Mouse (Mus musculus) limb, embryonic 14.5 days (tissue): Measurements from ENCODE around the gene Hist1h2ap. TPM values are rescaled to one million over a fixed set of nuclear protein-coding genes. Genes with fewer than 3 reads are reported as not detected.

Source experiments
- ATAC-seq: fragments of 200-750 bp; cut with Nextera tagmentation; 2 replicates; pipeline ENCODE4 v1.8.0; 2017; ENCODE audit warnings: low read depth, moderate number of reproducible peaks, moderate TSS enrichment; ENCODE audit not compliant: low FRiP score
- DNase-seq: peaks from one replicate; pipeline ENCODE4 v3.0.0-alpha.2; 2015; ENCODE audit warnings: low spot score
- H3K27ac ChIP-seq: fragments of 300-500 bp; sonication (generic); replicated peaks from 2 replicates; pipeline ENCODE4 v1.5.1; 2014; ENCODE audit warnings: low read depth, mild to moderate bottlenecking, low read length, moderate library complexity, mixed read lengths
- H3K27me3 ChIP-seq: fragments of 300-500 bp; sonication (generic); 2 replicates; pipeline ENCODE4 v1.6.1; 2014; ENCODE audit warnings: low read length, mixed read lengths; ENCODE audit not compliant: control insufficient read depth, insufficient read depth
- H3K36me3 ChIP-seq: fragments of 300-500 bp; sonication (generic); 2 replicates; pipeline ENCODE4 v1.6.1; 2014; ENCODE audit warnings: mild to moderate bottlenecking, low read length, moderate library complexity, mixed read lengths; ENCODE audit not compliant: control insufficient read depth, insufficient read depth
- H3K4me1 ChIP-seq: fragments of 300-500 bp; sonication (generic); 2 replicates; pipeline ENCODE4 v1.6.1; 2014; ENCODE audit warnings: antibody characterized with exemption, low read length, mixed read lengths; ENCODE audit not compliant: control insufficient read depth, insufficient read depth
- H3K4me2 ChIP-seq: fragments of 300-500 bp; sonication (generic); replicated peaks from 2 replicates; pipeline ENCODE4 v1.6.1; 2014; ENCODE audit warnings: low read depth, mild to moderate bottlenecking, low read length, moderate library complexity; ENCODE audit not compliant: severe bottlenecking
- H3K4me3 ChIP-seq: fragments of 300-500 bp; sonication (generic); replicated peaks from 2 replicates; pipeline ENCODE4 v1.5.1; 2014; ENCODE audit warnings: low read length
- H3K9ac ChIP-seq: fragments of 300-500 bp; sonication (generic); 2 replicates; pipeline ENCODE4 v1.6.1; 2014; ENCODE audit warnings: mild to moderate bottlenecking, low read depth, low read length, moderate library complexity; ENCODE audit not compliant: severe bottlenecking
- H3K9me3 ChIP-seq: fragments of 300-500 bp; sonication (generic); 2 replicates; pipeline ENCODE4 v1.6.1; 2016; ENCODE audit warnings: low read length; ENCODE audit not compliant: control insufficient read depth
- POLR2A ChIP-seq: fragments of 200-500 bp; IDR thresholded peaks from 2 replicates; pipeline ENCODE4 v1.8.0; 2012; ENCODE audit warnings: inconsistent platforms, mild to moderate bottlenecking, moderate library complexity, borderline replicate concordance; ENCODE audit not compliant: insufficient read depth, insufficient read length; ENCODE audit errors: extremely low read depth
- WGBS: fragments of 180-500 bp; shearing (Covaris S2); extraction: QIAGEN DNeasy Blood & Tissue Kit; methylation state at CpG from one replicate; pipeline ENCODE4 v1.1.7; 2014; 5-methylcytosine and 5-hydroxymethylcytosine counted together
- microRNA-seq: library from miRNA; unstranded; fragments of <30 nt; microRNA quantifications from one replicate; pipeline ENCODE4, GENCODE M21; 2016
- polyA plus RNA-seq, 2 experiments: library from polyadenylated mRNA; depleted of rRNA in 1 of 2; stranded (reverse) in 1 of 2; unstranded in 1 of 2; fragments of >200 nt; fragmentation: Nextera tagmentation in 1 of 2; extraction: Ambion mirVana in 1 of 2; gene quantifications; 2 replicates each; pipeline versions ENCODE4 v1.2.1 to v1.2.3; 2012 to 2014

Hist1h2ap gene
- polyA plus RNA-seq, 2 experiments = 60.6 to 3,378 TPM

GRCm38 (mm10) chr13:21786189-21786898 lies 47.0 kb downstream of the Hist1h2ap start:
- Histone ChIP-seq H3K4me3 (peak overlapping the region; percentile 37), H3K4me1 (peaks cover 27% of the 10 kb centered on the region), H3K27me3 (no peaks in the 10 kb centered on the region), H3K27ac (peak overlapping the region; percentile 85), H3K4me2 (peak overlapping the region; percentile 50), H3K36me3 (no peaks in the 10 kb centered on the region), H3K9me3 (no peaks in the 10 kb centered on the region), H3K9ac (peak overlapping the region; percentile 52)
- no peak for ATAC-seq
- peak; percentile 72; the same call in 1 of the 2 replicates for TF ChIP-seq POLR2A
- WGBS = 11% methylated on average over 8 of the region's 8 CpGs
- DNase-seq = peak; percentile 50

- no peak for TF ChIP-seq POLR2A
- Histone ChIP-seq H3K9ac (peak overlapping the region; percentile 52), H3K36me3 (no peaks in the 10 kb centered on the region), H3K9me3 (no peaks in the 10 kb centered on the region), H3K4me1 (peaks cover 20% of the 10 kb centered on the region), H3K27me3 (no peaks in the 10 kb centered on the region), H3K27ac (peak overlapping the region; percentile 93), H3K4me2 (peak overlapping the region; percentile 72), H3K4me3 (peak overlapping the region; percentile 36; the same call in 1 of the 2 replicates)
- WGBS = 27% methylated on average over 6 of the region's 6 CpGs
- DNase-seq (no peak), ATAC-seq (no peak)
These were observed 49.0 kb downstream of the Hist1h2ap start for GRCm38 (mm10) chr13:21784311-21784710.

- no peaks in the 10 kb centered on the region for H3K36me3 ChIP-seq
- WGBS = 2% methylated on average over 9 of the region's 9 CpGs
- peak overlapping the region; percentile 72 for H3K4me2 ChIP-seq
- H3K4me3 ChIP-seq = peak overlapping the region; percentile 36
- H3K4me1 ChIP-seq = peaks cover 20% of the 10 kb centered on the region
- TF ChIP-seq POLR2A = no peak
- no peak for ATAC-seq
- no peaks in the 10 kb centered on the region for H3K27me3 ChIP-seq
- peak overlapping the region; percentile 93 for H3K27ac ChIP-seq
- DNase-seq = peak; percentile 72
- H3K9me3 ChIP-seq = no peaks in the 10 kb centered on the region
- peak overlapping the region; percentile 52 for H3K9ac ChIP-seq
These were observed 49.6 kb downstream of the Hist1h2ap start for GRCm38 (mm10) chr13:21783734-21784161.

- Histone ChIP-seq H3K36me3 (no peaks in the 10 kb centered on the region), H3K4me2 (peak within 1 kb of the TSS; percentile 72), H3K27ac (peak within 1 kb of the TSS; percentile 93), H3K9ac (peak within 1 kb of the TSS; percentile 60), H3K9me3 (no peaks in the 10 kb centered on the region), H3K27me3 (no peaks in the 10 kb centered on the region), H3K4me3 (peak within 1 kb of the TSS; percentile 36), H3K4me1 (peaks cover 21% of the 10 kb centered on the region)
- WGBS = 1% methylated on average over 13 of the region's 20 CpGs
- 0 out of 2 replicates have a peak, but pooled peaks have one; percentile 29 for TF ChIP-seq POLR2A
- DNase-seq = peak; percentile 97
- ATAC-seq = peak; percentile 76
These were observed 50.1 kb downstream of the Hist1h2ap start, which contains the start of gene Hist1h3i for GRCm38 (mm10) chr13:21783255-21783617. Gene Hist1h3i, minus strand, starts transcription at chr13:21783370.

Small RNAs within 50 kb of the gene (microRNA-seq; reads per million reads assigned to microRNA genes)
- gene Gm19658 (not detected), gene Gm44346 (not detected), gene Gm44466 (not detected)

Other genes starting within 250 kb of the Hist1h2ap start
- gene Olfr1362, start 219.5 kb downstream of the Hist1h2ap start, polyA plus RNA-seq (2012; rRNA removed) = not detected in 2 replicates
- not detected in 2 replicates for gene Olfr1362, start 219.5 kb downstream of the Hist1h2ap start, polyA plus RNA-seq (2014; fragmentation: Nextera tagmentation; extraction: Ambion mirVana)
- not detected in 2 replicates for gene Olfr11, start 191.0 kb downstream of the Hist1h2ap start, polyA plus RNA-seq (2012; rRNA removed)
- not detected in 2 replicates for gene Olfr11, start 191.0 kb downstream of the Hist1h2ap start, polyA plus RNA-seq (2014; fragmentation: Nextera tagmentation; extraction: Ambion mirVana)
- gene Olfr1361, start 170.1 kb downstream of the Hist1h2ap start, polyA plus RNA-seq (2012; rRNA removed) = not detected in 2 replicates
- not detected in 2 replicates for gene Olfr1361, start 170.1 kb downstream of the Hist1h2ap start, polyA plus RNA-seq (2014; fragmentation: Nextera tagmentation; extraction: Ambion mirVana)
- not detected in 2 replicates for gene Olfr1360, start 156.1 kb downstream of the Hist1h2ap start, polyA plus RNA-seq (2012; rRNA removed)
- gene Olfr1360, start 156.1 kb downstream of the Hist1h2ap start, polyA plus RNA-seq (2014; fragmentation: Nextera tagmentation; extraction: Ambion mirVana) = not detected in 2 replicates
- not detected in 2 replicates for gene Olfr1359, start 135.4 kb downstream of the Hist1h2ap start, polyA plus RNA-seq (2012; rRNA removed)
- gene Olfr1359, start 135.4 kb downstream of the Hist1h2ap start, polyA plus RNA-seq (2014; fragmentation: Nextera tagmentation; extraction: Ambion mirVana) = not detected in 2 replicates
- 15.9 and 20.8 TPM in 2 replicates for gene Hist1h2bl, start 117.4 kb downstream of the Hist1h2ap start, polyA plus RNA-seq (2012; rRNA removed)
- 2.4 and 4.4 TPM in 2 replicates for gene Hist1h2bl, start 117.4 kb downstream of the Hist1h2ap start, polyA plus RNA-seq (2014; fragmentation: Nextera tagmentation; extraction: Ambion mirVana)
- gene Hist1h2ai, start 117.1 kb downstream of the Hist1h2ap start, polyA plus RNA-seq (2012; rRNA removed) = 17.5 and 34.8 TPM in 2 replicates
- 30.7 and 38.1 TPM in 2 replicates for gene Hist1h2ai, start 117.1 kb downstream of the Hist1h2ap start, polyA plus RNA-seq (2014; fragmentation: Nextera tagmentation; extraction: Ambion mirVana)
- gene Hist1h3h, start 115.8 kb downstream of the Hist1h2ap start, polyA plus RNA-seq (2012; rRNA removed) = 34.5 and 61.8 TPM in 2 replicates
- gene Hist1h3h, start 115.8 kb downstream of the Hist1h2ap start, polyA plus RNA-seq (2014; fragmentation: Nextera tagmentation; extraction: Ambion mirVana) = 18.4 and 18.6 TPM in 2 replicates
- 15.1 and 19.3 TPM in 2 replicates for gene Hist1h2bm, start 111.5 kb downstream of the Hist1h2ap start, polyA plus RNA-seq (2012; rRNA removed)
- 4.8 and 6.3 TPM in 2 replicates for gene Hist1h2bm, start 111.5 kb downstream of the Hist1h2ap start, polyA plus RNA-seq (2014; fragmentation: Nextera tagmentation; extraction: Ambion mirVana)
- gene Hist1h4j, start 98.4 kb downstream of the Hist1h2ap start, polyA plus RNA-seq (2012; rRNA removed) = 13.7 and 13.8 TPM in 2 replicates
- gene Hist1h4j, start 98.4 kb downstream of the Hist1h2ap start, polyA plus RNA-seq (2014; fragmentation: Nextera tagmentation; extraction: Ambion mirVana) = 1.00 and 1.3 TPM in 2 replicates
- 22.1 and 22.3 TPM in 2 replicates for gene Hist1h4k, start 83.0 kb downstream of the Hist1h2ap start, polyA plus RNA-seq (2012; rRNA removed)
- 1.4 and 4.0 TPM in 2 replicates for gene Hist1h4k, start 83.0 kb downstream of the Hist1h2ap start, polyA plus RNA-seq (2014; fragmentation: Nextera tagmentation; extraction: Ambion mirVana)
- gene Hist1h2ak, start 79.7 kb downstream of the Hist1h2ap start, polyA plus RNA-seq (2012; rRNA removed) = 26.8 and 28.1 TPM in 2 replicates
- 11.0 and 17.9 TPM in 2 replicates for gene Hist1h2ak, start 79.7 kb downstream of the Hist1h2ap start, polyA plus RNA-seq (2014; fragmentation: Nextera tagmentation; extraction: Ambion mirVana)
- 15.3 and 18.4 TPM in 2 replicates for gene Hist1h2bn, start 79.4 kb downstream of the Hist1h2ap start, polyA plus RNA-seq (2012; rRNA removed)
- gene Hist1h2bn, start 79.4 kb downstream of the Hist1h2ap start, polyA plus RNA-seq (2014; fragmentation: Nextera tagmentation; extraction: Ambion mirVana) = 3.2 and 3.4 TPM in 2 replicates
- gene Hist1h1b, start 52.9 kb downstream of the Hist1h2ap start, polyA plus RNA-seq (2012; rRNA removed) = 5.9 and 6.7 TPM in 2 replicates
- 8.9 and 13.0 TPM in 2 replicates for gene Hist1h1b, start 52.9 kb downstream of the Hist1h2ap start, polyA plus RNA-seq (2014; fragmentation: Nextera tagmentation; extraction: Ambion mirVana)
- 39.9 and 59.2 TPM in 2 replicates for gene Hist1h3i, start 50.1 kb downstream of the Hist1h2ap start, polyA plus RNA-seq (2012; rRNA removed)
- 142 and 166 TPM in 2 replicates for gene Hist1h3i, start 50.1 kb downstream of the Hist1h2ap start, polyA plus RNA-seq (2014; fragmentation: Nextera tagmentation; extraction: Ambion mirVana)
- 9.3 and 19.2 TPM in 2 replicates for gene Hist1h2an, start 46.3 kb downstream of the Hist1h2ap start, polyA plus RNA-seq (2012; rRNA removed)
- gene Hist1h2an, start 46.3 kb downstream of the Hist1h2ap start, polyA plus RNA-seq (2014; fragmentation: Nextera tagmentation; extraction: Ambion mirVana) = 6.1 and 8.1 TPM in 2 replicates
- gene Hist1h2bp, start 46.0 kb downstream of the Hist1h2ap start, polyA plus RNA-seq (2012; rRNA removed) = 1.8 and 2.2 TPM in 2 replicates
- gene Hist1h2bp, start 46.0 kb downstream of the Hist1h2ap start, polyA plus RNA-seq (2014; fragmentation: Nextera tagmentation; extraction: Ambion mirVana) = 1.9 and 2.1 TPM in 2 replicates
- gene Hist1h2bq, start 23.3 kb downstream of the Hist1h2ap start, polyA plus RNA-seq (2012; rRNA removed) = 18.4 and 18.7 TPM in 2 replicates
- 20.2 and 24.7 TPM in 2 replicates for gene Hist1h2bq, start 23.3 kb downstream of the Hist1h2ap start, polyA plus RNA-seq (2014; fragmentation: Nextera tagmentation; extraction: Ambion mirVana)
- not detected in 2 replicates for gene Hist1h2ao, start 23.0 kb downstream of the Hist1h2ap start, polyA plus RNA-seq (2012; rRNA removed)
- gene Hist1h2ao, start 23.0 kb downstream of the Hist1h2ap start, polyA plus RNA-seq (2014; fragmentation: Nextera tagmentation; extraction: Ambion mirVana) = 2.1 TPM in 1 of 2 replicates, not detected in the other
- gene Hist1h4m, start 21.8 kb downstream of the Hist1h2ap start, polyA plus RNA-seq (2012; rRNA removed) = not detected in 2 replicates
- not detected in 2 replicates for gene Hist1h4m, start 21.8 kb downstream of the Hist1h2ap start, polyA plus RNA-seq (2014; fragmentation: Nextera tagmentation; extraction: Ambion mirVana)
- 30.3 and 31.8 TPM in 2 replicates for gene Hist1h4n, start 1.3 kb downstream of the Hist1h2ap start, polyA plus RNA-seq (2012; rRNA removed)
- gene Hist1h4n, start 1.3 kb downstream of the Hist1h2ap start, polyA plus RNA-seq (2014; fragmentation: Nextera tagmentation; extraction: Ambion mirVana) = 15.6 and 21.5 TPM in 2 replicates
- 7.1 and 24.1 TPM in 2 replicates for gene Hist1h2br, start 236 bp upstream of the Hist1h2ap start, polyA plus RNA-seq (2012; rRNA removed)
- gene Hist1h2br, start 236 bp upstream of the Hist1h2ap start, polyA plus RNA-seq (2014; fragmentation: Nextera tagmentation; extraction: Ambion mirVana) = 19.2 and 25.2 TPM in 2 replicates
- 7.5 and 8.3 TPM in 2 replicates for gene Zfp184, start 111.6 kb upstream of the Hist1h2ap start, polyA plus RNA-seq (2012; rRNA removed)
- 12.7 and 17.2 TPM in 2 replicates for gene Zfp184, start 111.6 kb upstream of the Hist1h2ap start, polyA plus RNA-seq (2014; fragmentation: Nextera tagmentation; extraction: Ambion mirVana)
- 0.09 and 0.17 TPM in 2 replicates for gene Pom121l2, start 147.7 kb upstream of the Hist1h2ap start, polyA plus RNA-seq (2012; rRNA removed)
- gene Pom121l2, start 147.7 kb upstream of the Hist1h2ap start, polyA plus RNA-seq (2014; fragmentation: Nextera tagmentation; extraction: Ambion mirVana) = 0.11 and 0.18 TPM in 2 replicates
- 1.1 and 1.6 TPM in 2 replicates for gene Prss16, start 176.2 kb upstream of the Hist1h2ap start, polyA plus RNA-seq (2012; rRNA removed)
- 0.51 and 0.57 TPM in 2 replicates for gene Prss16, start 176.2 kb upstream of the Hist1h2ap start, polyA plus RNA-seq (2014; fragmentation: Nextera tagmentation; extraction: Ambion mirVana)
- gene Hist1h2ah, start 202.1 kb upstream of the Hist1h2ap start, polyA plus RNA-seq (2012; rRNA removed) = 5.5 and 14.9 TPM in 2 replicates
- 6.5 and 22.1 TPM in 2 replicates for gene Hist1h2ah, start 202.1 kb upstream of the Hist1h2ap start, polyA plus RNA-seq (2014; fragmentation: Nextera tagmentation; extraction: Ambion mirVana)
- 24.6 and 30.5 TPM in 2 replicates for gene Hist1h2bk, start 202.4 kb upstream of the Hist1h2ap start, polyA plus RNA-seq (2012; rRNA removed)
- 6.9 and 7.1 TPM in 2 replicates for gene Hist1h2bk, start 202.4 kb upstream of the Hist1h2ap start, polyA plus RNA-seq (2014; fragmentation: Nextera tagmentation; extraction: Ambion mirVana)
- 31.0 and 39.5 TPM in 2 replicates for gene Hist1h4i, start 207.9 kb upstream of the Hist1h2ap start, polyA plus RNA-seq (2012; rRNA removed)
- gene Hist1h4i, start 207.9 kb upstream of the Hist1h2ap start, polyA plus RNA-seq (2014; fragmentation: Nextera tagmentation; extraction: Ambion mirVana) = 14.0 and 14.7 TPM in 2 replicates
- 54.6 and 89.6 TPM in 2 replicates for gene Hist1h2ag, start 209.4 kb upstream of the Hist1h2ap start, polyA plus RNA-seq (2012; rRNA removed)
- 56.7 and 74.1 TPM in 2 replicates for gene Hist1h2ag, start 209.4 kb upstream of the Hist1h2ap start, polyA plus RNA-seq (2014; fragmentation: Nextera tagmentation; extraction: Ambion mirVana)
- 20.7 and 26.3 TPM in 2 replicates for gene Hist1h2bj, start 209.7 kb upstream of the Hist1h2ap start, polyA plus RNA-seq (2012; rRNA removed)
- 10.3 and 11.1 TPM in 2 replicates for gene Hist1h2bj, start 209.7 kb upstream of the Hist1h2ap start, polyA plus RNA-seq (2014; fragmentation: Nextera tagmentation; extraction: Ambion mirVana)